Mouse (Mus musculus): ENCODE data around the gene Rnf41. TPM values are rescaled to one million over a fixed set of nuclear protein-coding genes. Genes with fewer than 3 reads are reported as not detected.

The Rnf41 gene
- total and polyA plus RNA-seq, 2 experiments from 2014 or later: 24.0 to 27.1 TPM

GRCm38 (mm10) chr10:128429454-128429853 lies 18.0 kb downstream of the Rnf41 start:
- H3K36me3 ChIP-seq (replicated peaks; ENCODE audit: control insufficient read depth, insufficient read depth, low read length): peaks cover 28% of the 10 kb centered on the region
- DNase-seq (ENCODE audit: low spot score): no peak
- WGBS: 71% methylated on average over 4 of the region's 4 CpGs

DNA sequence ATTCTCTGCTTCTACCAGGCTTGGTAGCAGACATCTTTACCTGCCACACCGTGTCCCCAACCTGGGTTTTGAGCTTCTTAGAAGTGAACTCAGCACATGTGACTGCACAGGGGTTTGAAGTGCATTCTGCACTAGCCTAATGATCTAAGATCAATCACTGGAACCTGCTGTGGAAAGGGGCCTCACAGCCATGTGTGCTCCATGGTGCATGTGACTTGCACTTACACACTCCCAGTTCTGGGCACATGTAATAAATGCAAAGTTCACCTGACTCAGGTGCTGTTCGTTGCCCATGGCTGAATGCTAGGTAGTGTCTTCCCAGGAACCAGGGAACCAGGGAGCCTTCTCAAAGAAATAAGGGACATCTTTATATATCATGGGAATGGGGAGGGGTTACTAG lies 22.0 kb downstream of the Rnf41 start:
- no peak for ATAC-seq (ENCODE audit: insufficient read depth, low read depth)
- 91% methylated on average over 2 of the region's 2 CpGs for WGBS

More at GRCm38 (mm10) chr10:128429454-128429853, 18.0 kb downstream of the Rnf41 start:
- TF ChIP-seq CTCF (IDR thresholded peaks at IDR 0.05; ENCODE audit: low read depth) (no peak), EP300 (IDR thresholded peaks at IDR 0.05; ENCODE audit: low read depth) (no peak)
- Histone ChIP-seq H3K4me2 (ENCODE audit: low read depth, low read length) (no peak overlapping the region), H3K9me3 (replicated peaks; ENCODE audit: control insufficient read depth, low read length) (no peaks in the 10 kb centered on the region), H3K4me1 (ENCODE audit: control insufficient read depth, insufficient read depth) (no peaks in the 10 kb centered on the region), H3K27ac (ENCODE audit: low read depth) (no peak overlapping the region), H3K9ac (replicated peaks; ENCODE audit: low read depth, low read length) (no peak overlapping the region), H3K27me3 (ENCODE audit: control insufficient read depth, insufficient read depth, low read length) (no peaks in the 10 kb centered on the region), H3K4me3 (ENCODE audit: low read depth, low read length) (no peak overlapping the region)
- ATAC-seq (ENCODE audit: insufficient read depth, low read depth): no peak

DNA sequence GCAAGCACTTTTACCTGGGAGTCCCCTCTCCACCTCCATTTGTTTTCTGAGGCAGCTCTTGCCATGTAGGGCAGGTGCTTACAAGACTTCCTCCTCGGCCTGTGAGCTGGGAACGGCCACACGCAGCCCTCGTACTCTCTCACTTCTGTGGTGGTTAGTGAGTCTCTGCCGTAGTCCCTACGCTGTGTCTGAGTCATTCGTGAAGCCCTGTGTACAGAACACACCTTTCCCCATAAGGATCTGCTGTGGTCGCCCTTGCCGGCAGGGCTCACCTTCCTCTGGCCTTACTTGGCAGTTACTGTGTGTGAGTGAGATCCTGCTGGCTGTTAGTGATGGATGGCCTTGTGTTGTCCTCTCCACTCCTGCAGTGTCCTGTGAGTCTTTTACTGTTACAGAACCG lies 23.2 kb downstream of the Rnf41 start:
- peaks cover 14% of the 10 kb centered on the region; the same call in 1 of the 2 replicates for H3K4me1 ChIP-seq (ENCODE audit: control insufficient read depth, insufficient read depth)
- no peaks in the 10 kb centered on the region for H3K9me3 ChIP-seq (replicated peaks; ENCODE audit: control insufficient read depth, low read length)
- H3K27me3 ChIP-seq (ENCODE audit: control insufficient read depth, insufficient read depth, low read length): no peaks in the 10 kb centered on the region
- no peak for ATAC-seq (ENCODE audit: insufficient read depth, low read depth)
- 0 out of 2 replicates have a peak overlapping the region, but pooled peaks have one; percentile 11 for H3K9ac ChIP-seq (replicated peaks; ENCODE audit: low read depth, low read length)
- peak overlapping the region; percentile 79 for H3K27ac ChIP-seq (ENCODE audit: low read depth)
- no peak for DNase-seq (ENCODE audit: low spot score)
- H3K4me2 ChIP-seq (ENCODE audit: low read depth, low read length): no peak overlapping the region
- TF ChIP-seq EP300 (IDR thresholded peaks at IDR 0.05; ENCODE audit: low read depth): no peak
- TF ChIP-seq CTCF (IDR thresholded peaks at IDR 0.05; ENCODE audit: low read depth): no peak
- no peak overlapping the region for H3K4me3 ChIP-seq (ENCODE audit: low read depth, low read length)
- peaks cover 50% of the 10 kb centered on the region for H3K36me3 ChIP-seq (replicated peaks; ENCODE audit: control insufficient read depth, insufficient read depth, low read length)
- 81% methylated on average over 10 of the region's 10 CpGs for WGBS

More for the DNA sequence above, 22.0 kb downstream of the Rnf41 start:
- Histone ChIP-seq H3K4me2 (ENCODE audit: low read depth, low read length) (no peak overlapping the region), H3K27me3 (ENCODE audit: control insufficient read depth, insufficient read depth, low read length) (no peaks in the 10 kb centered on the region), H3K9ac (replicated peaks; ENCODE audit: low read depth, low read length) (no peak overlapping the region), H3K9me3 (replicated peaks; ENCODE audit: control insufficient read depth, low read length) (no peaks in the 10 kb centered on the region), H3K4me1 (ENCODE audit: control insufficient read depth, insufficient read depth) (peaks cover 14% of the 10 kb centered on the region; the same call in 1 of the 2 replicates), H3K36me3 (replicated peaks; ENCODE audit: control insufficient read depth, insufficient read depth, low read length) (peaks cover 49% of the 10 kb centered on the region), H3K27ac (ENCODE audit: low read depth) (no peak overlapping the region), H3K4me3 (ENCODE audit: low read depth, low read length) (no peak overlapping the region)
- DNase-seq (ENCODE audit: low spot score): no peak
- TF ChIP-seq EP300 (IDR thresholded peaks at IDR 0.05; ENCODE audit: low read depth) (no peak), CTCF (IDR thresholded peaks at IDR 0.05; ENCODE audit: low read depth) (no peak)

DNA sequence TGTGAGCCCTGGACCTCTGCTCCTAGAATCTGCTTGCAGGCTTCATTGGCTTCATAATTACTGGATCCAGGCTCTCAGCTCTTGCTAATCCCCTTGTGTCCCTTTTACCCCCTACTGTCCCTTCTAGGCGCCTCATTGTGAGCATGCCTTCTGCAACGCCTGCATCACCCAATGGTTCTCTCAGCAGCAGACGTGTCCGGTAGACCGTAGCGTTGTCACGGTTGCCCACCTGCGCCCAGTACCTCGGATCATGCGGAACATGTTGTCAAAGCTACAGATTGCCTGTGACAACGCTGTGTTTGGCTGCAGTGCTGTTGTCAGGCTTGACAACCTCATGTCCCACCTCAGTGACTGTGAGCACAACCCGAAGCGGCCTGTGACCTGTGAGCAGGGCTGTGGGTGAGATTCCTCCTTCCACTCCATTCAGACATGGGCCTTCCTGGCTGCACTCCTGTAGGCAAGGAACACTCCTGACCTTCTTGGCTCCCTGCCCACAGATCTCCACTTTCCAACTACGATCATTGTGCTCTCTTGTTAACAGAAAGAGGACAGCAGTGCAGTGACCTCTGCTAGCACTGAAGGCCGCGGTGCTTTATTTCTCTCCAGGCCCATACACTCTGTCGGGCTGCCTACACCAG lies 23.8 kb downstream of the Rnf41 start:
- TF ChIP-seq EP300 (IDR thresholded peaks at IDR 0.05; ENCODE audit: low read depth) (no peak), CTCF (IDR thresholded peaks at IDR 0.05; ENCODE audit: low read depth) (no peak)
- H3K4me3 ChIP-seq (ENCODE audit: low read depth, low read length): no peak overlapping the region
- peak; percentile 85 for ATAC-seq (ENCODE audit: insufficient read depth, low read depth)
- H3K4me2 ChIP-seq (ENCODE audit: low read depth, low read length): no peak overlapping the region
- peak overlapping the region; percentile 11; the same call in 1 of the 2 replicates for H3K9ac ChIP-seq (replicated peaks; ENCODE audit: low read depth, low read length)
- H3K9me3 ChIP-seq (replicated peaks; ENCODE audit: control insufficient read depth, low read length): no peaks in the 10 kb centered on the region
- 66% methylated on average over 17 of the region's 17 CpGs for WGBS
- H3K4me1 ChIP-seq (ENCODE audit: control insufficient read depth, insufficient read depth): peaks cover 14% of the 10 kb centered on the region; the same call in 1 of the 2 replicates
- DNase-seq (ENCODE audit: low spot score): peak; percentile 75
- H3K27ac ChIP-seq (ENCODE audit: low read depth): peak overlapping the region; percentile 79
- peaks cover 47% of the 10 kb centered on the region for H3K36me3 ChIP-seq (replicated peaks; ENCODE audit: control insufficient read depth, insufficient read depth, low read length)
- no peaks in the 10 kb centered on the region for H3K27me3 ChIP-seq (ENCODE audit: control insufficient read depth, insufficient read depth, low read length)

GRCm38 (mm10) chr10:128435873-128436272 lies 24.4 kb downstream of the Rnf41 start:
- no peak overlapping the region for H3K4me3 ChIP-seq (ENCODE audit: low read depth, low read length)
- H3K9me3 ChIP-seq (replicated peaks; ENCODE audit: control insufficient read depth, low read length): no peaks in the 10 kb centered on the region
- ATAC-seq (ENCODE audit: insufficient read depth, low read depth) (no peak), DNase-seq (ENCODE audit: low spot score) (no peak)
- no peak for TF ChIP-seq EP300 (IDR thresholded peaks at IDR 0.05; ENCODE audit: low read depth)
- TF ChIP-seq CTCF (IDR thresholded peaks at IDR 0.05; ENCODE audit: low read depth): no peak
- H3K27ac ChIP-seq (ENCODE audit: low read depth): peak overlapping the region; percentile 79
- H3K4me2 ChIP-seq (ENCODE audit: low read depth, low read length): no peak overlapping the region
- peaks cover 44% of the 10 kb centered on the region for H3K36me3 ChIP-seq (replicated peaks; ENCODE audit: control insufficient read depth, insufficient read depth, low read length)
- no peaks in the 10 kb centered on the region for H3K27me3 ChIP-seq (ENCODE audit: control insufficient read depth, insufficient read depth, low read length)
- 55% methylated on average over 5 of the region's 5 CpGs for WGBS
- peaks cover 14% of the 10 kb centered on the region; the same call in 1 of the 2 replicates for H3K4me1 ChIP-seq (ENCODE audit: control insufficient read depth, insufficient read depth)
- H3K9ac ChIP-seq (replicated peaks; ENCODE audit: low read depth, low read length): peak overlapping the region; percentile 11; the same call in 1 of the 2 replicates

All from heart, postnatal 0 days (tissue).